Mouse (Mus musculus) granulocyte monocyte progenitor cell, adult 5-6 weeks (primary cell): ENCODE data around the gene Mrpl22. TPM values are rescaled to one million over a fixed set of nuclear protein-coding genes. Genes with fewer than 3 reads are reported as not detected.
"Not testable (repeated sequence)": the region's sequence is repeated elsewhere in the genome, so short reads cannot be mapped to it uniquely, and the experiment has no call there.

Experiments used
- ATAC-seq: replicated peaks from 2 replicates; pipeline ENCODE4 v1.8.0; 2016; ENCODE audit warnings: mild to moderate bottlenecking, moderate TSS enrichment, inconsistent platforms; ENCODE audit not compliant: poor library complexity, severe bottlenecking
- total RNA-seq, 2 experiments: library from RNA; stranded (forward) in 1 of 2; stranded (reverse) in 1 of 2; fragments of 200-712, 200-1000 nt in 1 of 2; fragments of >200 nt in 1 of 2; fragmentation: Nextera tagmentation in 1 of 2; gene quantifications; 2 replicates each; pipeline ENCODE4 v1.2.3; 2014 to 2017

The Mrpl22 gene
- total RNA-seq, 2 experiments from 2014 or later = 65.0 to 92.5 TPM

DNA sequence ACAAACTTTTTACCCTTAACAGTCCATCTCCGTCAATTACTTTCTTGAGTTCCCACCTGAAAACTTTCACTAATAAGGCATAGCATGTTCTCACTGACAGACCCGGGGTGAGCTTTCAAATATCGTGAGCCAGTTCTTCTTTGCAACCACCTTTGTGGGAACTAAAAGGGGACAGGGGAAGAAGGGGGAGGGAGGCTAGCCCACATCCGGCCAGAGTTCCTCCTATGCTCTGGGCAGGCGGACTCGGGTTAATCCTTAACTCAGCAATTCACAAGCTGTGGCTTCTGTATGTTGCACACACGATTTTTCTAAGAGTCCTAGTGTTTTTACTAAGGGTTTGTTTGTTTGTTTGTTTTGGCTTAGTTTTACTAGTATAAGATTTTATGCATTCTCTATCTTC lies 52.9 kb downstream of the Mrpl22 start:
- peak; percentile 85 for ATAC-seq

DNA sequence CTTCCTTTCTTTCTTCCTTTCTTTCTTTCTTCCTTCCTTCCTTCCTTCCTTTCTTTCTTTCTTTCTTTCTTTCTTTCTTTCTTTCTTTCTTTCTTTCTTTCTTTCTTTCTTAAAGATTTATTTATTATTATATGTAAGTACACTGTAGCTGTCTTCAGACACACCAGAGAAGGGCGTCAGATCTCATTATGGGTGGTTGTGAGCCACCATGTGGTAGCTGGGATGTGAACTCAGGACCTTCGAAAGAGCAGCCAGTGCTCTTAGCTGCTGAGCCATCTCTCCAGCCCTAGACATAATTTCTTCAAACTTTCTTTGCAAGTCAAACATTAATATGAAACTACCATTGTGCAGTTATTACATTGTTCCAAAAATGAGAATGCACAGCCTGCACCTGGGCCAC lies 53.4 kb downstream of the Mrpl22 start:
- not testable (repeated sequence) for ATAC-seq

DNA sequence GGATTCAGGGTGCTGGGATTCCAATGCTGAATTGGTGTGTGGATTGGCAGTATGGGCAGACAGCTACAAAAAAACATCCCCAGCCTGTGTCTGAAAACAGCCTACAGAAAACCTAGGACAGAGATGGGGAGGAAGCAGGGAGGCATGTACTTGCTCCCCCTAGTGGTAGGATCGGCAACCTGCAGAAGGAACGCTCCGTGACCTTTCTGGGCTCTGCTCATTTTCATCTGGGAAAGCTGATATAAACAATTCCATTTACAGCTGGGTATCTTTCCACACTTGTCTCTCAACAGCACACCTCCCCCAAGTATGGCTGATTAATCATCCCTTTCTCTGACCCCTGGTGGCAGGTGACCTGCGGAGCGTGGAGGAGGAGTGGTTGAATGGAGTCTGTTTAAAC lies 54.2 kb downstream of the Mrpl22 start:
- ATAC-seq = peak; percentile 84

DNA sequence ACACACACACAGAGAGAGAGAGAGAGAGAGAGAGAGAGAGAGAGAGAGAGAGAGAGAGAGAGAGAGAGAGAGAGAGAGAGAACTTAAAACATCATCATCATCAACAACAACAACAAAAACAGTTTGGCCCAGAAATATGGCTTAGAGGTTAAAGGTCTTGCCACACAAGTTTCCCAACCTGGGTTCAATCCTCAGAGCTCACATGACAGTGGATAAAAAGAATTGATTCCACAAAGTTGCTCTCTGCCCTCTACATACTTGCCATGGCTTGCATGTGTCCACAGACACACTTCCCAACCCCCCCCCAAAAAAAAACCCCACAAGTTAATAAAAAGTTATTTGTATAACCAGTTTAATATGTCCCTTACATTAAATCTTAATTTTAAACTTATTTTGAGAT lies 55.0 kb downstream of the Mrpl22 start:
- ATAC-seq = no peak

DNA sequence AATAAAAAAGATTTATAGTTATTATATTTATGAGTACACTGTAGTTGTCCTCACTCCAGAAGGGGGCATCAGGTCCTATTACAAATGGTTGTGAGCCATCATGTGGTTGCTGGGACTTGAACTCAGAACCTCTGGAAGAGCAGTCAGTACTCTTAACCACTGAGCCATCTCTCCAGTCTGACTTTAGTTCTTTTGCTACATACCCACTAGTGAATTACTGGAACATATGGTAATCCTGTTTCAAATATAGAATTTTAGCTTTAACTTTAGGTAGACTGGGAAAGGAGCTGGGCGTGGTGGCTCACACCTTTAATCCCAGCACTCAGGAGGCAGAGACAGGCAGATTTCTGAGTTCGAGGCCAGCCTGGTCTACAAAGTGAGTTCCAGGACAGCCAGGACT lies 56.6 kb downstream of the Mrpl22 start:
- not testable (repeated sequence) for ATAC-seq

Other genes with a start within 250 kb of the Mrpl22 start
- 140 and 152 TPM in 2 replicates for gene Larp1, start 162.6 kb upstream of the Mrpl22 start, total RNA-seq (2014; fragmentation: Nextera tagmentation)
- 57.4 and 70.4 TPM in 2 replicates for gene Larp1, start 162.6 kb upstream of the Mrpl22 start, total RNA-seq (2017)
- not detected in 2 replicates for gene Gm12248, start 78.5 kb upstream of the Mrpl22 start, total RNA-seq (2014; fragmentation: Nextera tagmentation)
- gene Gm12248, start 78.5 kb upstream of the Mrpl22 start, total RNA-seq (2017) = 0.21 TPM in 1 of 2 replicates, not detected in the other
- 79.5 and 85.5 TPM in 2 replicates for gene Cnot8, start 67.5 kb upstream of the Mrpl22 start, total RNA-seq (2014; fragmentation: Nextera tagmentation)
- 117 and 126 TPM in 2 replicates for gene Cnot8, start 67.5 kb upstream of the Mrpl22 start, total RNA-seq (2017)
- gene Gemin5, start 3.1 kb upstream of the Mrpl22 start, total RNA-seq (2014; fragmentation: Nextera tagmentation) = 23.7 and 26.5 TPM in 2 replicates
- gene Gemin5, start 3.1 kb upstream of the Mrpl22 start, total RNA-seq (2017) = 29.6 and 31.4 TPM in 2 replicates
- 8.5 and 9.6 TPM in 2 replicates for gene Igtp, start 27.9 kb downstream of the Mrpl22 start, total RNA-seq (2014; fragmentation: Nextera tagmentation)
- 8.7 and 11.8 TPM in 2 replicates for gene Igtp, start 27.9 kb downstream of the Mrpl22 start, total RNA-seq (2017)
- 5.2 and 5.4 TPM in 2 replicates for gene Irgm2, start 28.0 kb downstream of the Mrpl22 start, total RNA-seq (2014; fragmentation: Nextera tagmentation)
- gene Irgm2, start 28.0 kb downstream of the Mrpl22 start, total RNA-seq (2017) = 4.2 and 6.3 TPM in 2 replicates
- 2.2 TPM in 1 of 2 replicates, not detected in the other for gene 4930438A08Rik, start 103.1 kb downstream of the Mrpl22 start, total RNA-seq (2014; fragmentation: Nextera tagmentation)
- gene 4930438A08Rik, start 103.1 kb downstream of the Mrpl22 start, total RNA-seq (2017) = 2.8 and 4.7 TPM in 2 replicates
- 35.3 and 35.8 TPM in 2 replicates for gene Zfp692, start 135.4 kb downstream of the Mrpl22 start, total RNA-seq (2014; fragmentation: Nextera tagmentation)
- 22.7 and 27.7 TPM in 2 replicates for gene Zfp692, start 135.4 kb downstream of the Mrpl22 start, total RNA-seq (2017)
- gene Zfp672, start 158.7 kb downstream of the Mrpl22 start, total RNA-seq (2014; fragmentation: Nextera tagmentation) = 10.9 and 19.5 TPM in 2 replicates
- 22.6 and 26.4 TPM in 2 replicates for gene Zfp672, start 158.7 kb downstream of the Mrpl22 start, total RNA-seq (2017)
- 4.5 and 10.7 TPM in 2 replicates for gene Sh3bp5l, start 159.1 kb downstream of the Mrpl22 start, total RNA-seq (2014; fragmentation: Nextera tagmentation)
- 10.3 and 17.8 TPM in 2 replicates for gene Sh3bp5l, start 159.1 kb downstream of the Mrpl22 start, total RNA-seq (2017)
- not detected in 2 replicates for gene Lypd8, start 207.4 kb downstream of the Mrpl22 start, total RNA-seq (2014; fragmentation: Nextera tagmentation)
- gene Lypd8, start 207.4 kb downstream of the Mrpl22 start, total RNA-seq (2017) = not detected in 2 replicates
- not detected in 2 replicates for gene 1810065E05Rik, start 249.4 kb downstream of the Mrpl22 start, total RNA-seq (2014; fragmentation: Nextera tagmentation)
- gene 1810065E05Rik, start 249.4 kb downstream of the Mrpl22 start, total RNA-seq (2017) = not detected in 2 replicates